Mouse (Mus musculus) thymus, postnatal 10 days (tissue): ENCODE measurements around the gene Nanp.

Source experiments
- DNase-seq, 2 experiments: peaks; one replicate each; pipeline ENCODE4 v3.0.0; 2021; ENCODE audit warnings: low spot score in 2 of 2

Gene Nanp

GRCm38 (mm10) chr2:150997618-150998017, 41.6 kb downstream of the Nanp start:
- no peak for DNase-seq

GRCm38 (mm10) chr2:150995324-150995723, 43.9 kb downstream of the Nanp start:
- no peak for DNase-seq

- no peak for DNase-seq
Measured at GRCm38 (mm10) chr2:150991050-150991449, 48.1 kb downstream of the Nanp start.

GRCm38 (mm10) chr2:150990506-150990905, 48.7 kb downstream of the Nanp start:
- no peak for DNase-seq

GRCm38 (mm10) chr2:150985359-150985758, 53.8 kb downstream of the Nanp start:
- DNase-seq = no peak

GRCm38 (mm10) chr2:150982051-150982450, 57.1 kb downstream of the Nanp start:
- no peak for DNase-seq

GRCm38 (mm10) chr2:150981524-150981923, 57.7 kb downstream of the Nanp start:
- no peak for DNase-seq

- no peak for DNase-seq
Measured at GRCm38 (mm10) chr2:150979861-150980620, 59.2 kb downstream of the Nanp start.
